Mouse (Mus musculus): ENCODE results near the gene Dnm1. TPM values are rescaled to one million over a fixed set of nuclear protein-coding genes. Genes with fewer than 3 reads are reported as not detected.
"Not testable (repeated sequence)": the region's sequence is repeated elsewhere in the genome, so short reads cannot be mapped to it uniquely, and the experiment has no call there.

Gene Dnm1
- total RNA-seq, 2 experiments from 2014 or later: 9.1 TPM

DNA sequence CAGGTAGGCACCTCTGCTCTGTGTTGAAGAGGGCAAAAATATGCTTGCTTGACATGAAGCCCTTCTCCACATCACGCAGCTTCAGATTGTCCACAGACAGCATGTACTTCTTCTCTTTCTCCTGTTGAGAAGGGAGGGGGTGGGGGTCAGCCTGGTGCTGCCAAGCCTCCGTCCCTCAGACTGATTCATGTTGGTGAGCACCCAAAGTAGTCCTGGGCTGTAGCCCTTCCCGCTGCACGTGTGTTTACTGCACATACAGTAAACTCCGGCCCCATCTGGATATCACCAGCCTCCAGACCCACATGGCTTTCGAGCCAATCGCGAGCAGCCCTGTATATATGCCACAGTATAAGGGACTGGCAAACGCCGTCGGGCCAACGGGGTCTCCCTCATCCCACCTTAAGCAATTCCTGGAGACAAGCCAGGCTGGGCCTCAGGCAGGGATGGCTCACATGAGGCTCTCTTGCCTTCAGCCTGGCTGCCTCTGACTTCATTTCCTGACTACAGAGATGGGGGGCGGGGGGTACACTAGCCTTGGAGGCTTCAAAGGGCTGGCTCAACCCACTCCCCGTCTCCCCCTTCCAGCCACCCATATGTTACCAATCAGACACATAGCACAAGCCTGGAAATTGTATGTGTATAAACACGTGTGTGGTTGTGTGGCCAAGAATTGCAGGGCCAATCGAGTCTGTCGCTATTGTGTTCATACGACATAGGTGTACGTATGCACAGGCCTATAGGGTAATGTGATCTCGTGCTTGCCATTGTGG is 36.1 kb downstream of the Dnm1 start:
- intact Hi-C loops (cut with DNase I): no loop called here
- DNase-seq: no peak

GRCm38 (mm10) chr2:32315751-32316150 is 37.4 kb downstream of the Dnm1 start:
- peak; percentile 50 to 54 for DNase-seq
- intact Hi-C loops (cut with DNase I): no loop called here

- DNase-seq: no peak
- intact Hi-C loops (cut with DNase I): no loop called here
These were observed 38.3 kb downstream of the Dnm1 start for GRCm38 (mm10) chr2:32314831-32315230.

- intact Hi-C loops (cut with DNase I): no loop called here
- DNase-seq: peak; percentile 79 to 84
These were observed 40.7 kb downstream of the Dnm1 start for GRCm38 (mm10) chr2:32312318-32312964.

- intact Hi-C loops (cut with DNase I): no loop called here
- DNase-seq: no peak
These were observed 41.5 kb downstream of the Dnm1 start for GRCm38 (mm10) chr2:32311443-32312317.

DNA sequence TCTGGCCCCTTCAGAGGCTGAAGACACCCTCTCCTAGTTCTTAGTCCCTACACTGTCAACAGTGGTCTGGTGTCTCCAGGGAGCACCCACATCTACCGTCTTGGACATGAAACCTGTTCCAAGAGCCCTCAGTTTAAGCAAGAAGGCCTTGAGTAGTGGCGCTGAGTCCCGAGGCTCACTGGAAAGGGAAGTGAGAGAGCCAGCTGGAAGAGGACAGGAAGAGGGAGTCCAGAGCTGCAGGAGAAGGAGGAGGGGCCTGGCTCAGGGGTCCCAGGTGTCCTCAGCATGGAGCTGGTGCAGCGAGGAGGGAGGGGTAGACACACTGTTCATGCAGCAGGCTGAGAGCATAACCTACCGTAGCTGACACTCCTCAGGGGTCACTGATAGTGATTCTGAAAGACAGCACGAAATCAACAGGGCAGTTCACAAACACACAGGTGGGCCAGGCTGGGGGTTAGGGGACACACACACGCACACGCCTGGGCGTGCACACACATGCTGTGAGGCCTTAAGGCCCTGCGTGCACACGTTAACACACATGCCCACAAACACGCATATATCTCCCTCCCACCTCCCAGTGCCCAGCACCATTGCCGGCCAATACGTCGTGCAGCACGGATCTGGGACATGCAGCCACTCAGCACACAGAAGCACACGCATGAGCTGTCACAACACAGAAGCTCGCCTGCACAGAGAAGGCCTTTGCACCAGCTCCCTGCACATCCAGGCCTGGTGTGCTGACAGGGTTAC is 42.9 kb downstream of the Dnm1 start:
- intact Hi-C loops (cut with DNase I): no loop called here
- no peak for DNase-seq

DNA sequence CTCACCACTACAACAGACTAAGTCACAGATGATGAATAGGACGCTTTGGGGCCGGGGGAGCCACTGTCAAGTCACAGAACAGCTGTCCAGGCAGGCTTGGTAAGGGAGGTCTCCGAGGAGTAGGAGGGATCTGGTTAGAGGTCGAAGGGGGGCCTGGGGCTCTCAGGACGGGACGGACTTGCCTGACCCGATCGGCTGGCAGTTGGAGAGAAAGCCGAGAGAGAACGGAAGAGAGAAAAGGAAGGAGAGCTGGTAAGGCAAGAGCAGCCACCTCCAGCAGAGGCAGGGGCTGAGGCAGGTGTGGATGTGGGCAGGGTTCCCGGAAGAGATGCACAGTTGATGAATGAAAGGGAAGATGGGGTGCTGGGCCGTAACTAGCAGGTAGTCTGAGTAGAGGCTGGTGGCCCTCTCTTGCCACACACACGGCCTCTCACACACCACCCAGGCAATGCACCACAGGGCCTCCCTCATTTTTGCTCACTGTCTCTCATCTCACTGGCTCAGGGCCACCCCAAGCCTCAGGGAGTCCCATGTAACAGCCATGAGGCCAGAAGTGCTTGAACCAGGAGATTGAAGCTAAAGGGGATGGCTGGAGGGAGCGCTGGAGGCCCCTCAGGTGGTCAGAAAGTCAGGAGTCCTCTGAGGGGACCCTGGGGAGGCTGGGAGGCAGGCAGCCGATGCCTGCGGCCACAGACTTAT is 44.1 kb downstream of the Dnm1 start:
- intact Hi-C loops (cut with DNase I): loop anchor here (5.0 to 10.0 kb wide), 2 partner anchors 46 to 83 kb away; partner anchors contain the start of genes Ciz1 and Dnm1
- no peak for DNase-seq

GRCm38 (mm10) chr2:32307941-32308760 is 45.0 kb downstream of the Dnm1 start:
- intact Hi-C loops (cut with DNase I): loop anchor here (5.0 to 10.0 kb wide), 2 partner anchors 47 to 84 kb away; partner anchors contain the start of genes Ciz1 and Dnm1
- DNase-seq: peak; percentile 52 to 70

GRCm38 (mm10) chr2:32307247-32307798 is 45.8 kb downstream of the Dnm1 start:
- intact Hi-C loops (cut with DNase I): loop anchor here (5.0 to 10.0 kb wide), 2 partner anchors 47 to 85 kb away; partner anchors contain the start of genes Ciz1 and Dnm1
- DNase-seq: no peak

GRCm38 (mm10) chr2:32306176-32306575 is 47.0 kb downstream of the Dnm1 start:
- intact Hi-C loops (cut with DNase I): loop anchor here (5.0 to 10.0 kb wide), 2 partner anchors 49 to 86 kb away; partner anchors contain the start of genes Ciz1 and Dnm1
- DNase-seq: no peak

- intact Hi-C loops (cut with DNase I): loop anchor here (5.0 to 10.0 kb wide), 2 partner anchors 49 to 87 kb away; partner anchors contain the start of genes Ciz1 and Dnm1
- DNase-seq: no peak
These were observed 47.5 kb downstream of the Dnm1 start for GRCm38 (mm10) chr2:32305668-32306067.

DNA sequence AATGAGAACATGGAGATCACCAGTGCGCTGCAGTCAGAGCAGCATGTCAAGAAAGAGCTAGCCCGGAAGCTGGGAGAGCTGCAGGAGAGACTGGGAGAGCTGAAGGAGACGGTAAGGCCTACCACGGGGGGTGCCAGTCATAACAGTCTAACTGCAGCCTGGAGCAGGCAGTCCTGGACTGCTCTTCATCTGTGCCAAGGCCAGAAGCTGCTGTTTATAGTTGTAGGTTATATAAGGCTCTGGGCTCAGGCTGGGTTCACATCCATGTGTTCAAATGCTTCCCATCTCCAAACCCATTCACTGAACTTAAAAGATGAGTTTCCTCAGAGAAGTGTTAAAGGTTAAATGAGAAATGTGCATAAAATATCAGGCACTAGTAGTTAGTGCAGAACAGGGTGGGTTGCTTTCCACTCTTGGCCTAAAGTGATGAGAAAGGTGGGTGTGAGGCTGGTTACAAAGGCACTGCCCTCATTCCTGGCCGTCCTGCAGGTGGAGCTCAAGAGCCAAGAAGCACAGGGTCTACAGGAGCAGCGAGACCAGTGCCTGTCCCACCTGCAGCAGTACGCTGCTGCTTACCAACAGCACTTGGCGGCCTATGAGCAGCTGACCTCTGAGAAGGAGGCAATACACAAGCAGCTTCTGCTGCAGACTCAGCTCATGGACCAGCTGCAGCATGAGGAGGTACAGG is 48.8 kb downstream of the Dnm1 start:
- intact Hi-C loops (cut with DNase I): loop anchor here (10.0 kb wide), 1 partner anchor 51 kb away; the partner anchor contains the start of genes Ciz1 and Dnm1
- DNase-seq: peak; percentile 56 to 69

DNA sequence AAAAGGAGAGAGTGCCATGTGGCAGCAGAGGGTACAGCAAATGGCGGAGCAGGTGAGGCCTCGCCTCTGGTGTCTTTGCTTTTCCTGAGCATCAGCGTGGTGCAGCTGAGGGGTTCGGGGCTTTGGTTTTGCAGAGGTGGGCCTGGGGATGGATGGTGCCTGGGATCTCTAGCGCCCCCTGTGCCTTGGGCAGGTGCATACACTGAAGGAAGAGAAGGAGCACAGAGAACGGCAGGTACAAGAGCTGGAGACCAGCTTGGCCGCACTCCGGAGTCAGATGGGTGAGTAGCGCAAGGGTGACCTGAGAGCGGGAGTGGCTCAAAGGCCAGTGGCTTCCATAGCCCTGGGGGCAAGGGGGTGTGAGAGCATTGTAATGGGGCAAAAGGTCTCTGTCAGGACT is 50.2 kb downstream of the Dnm1 start:
- intact Hi-C loops (cut with DNase I): loop anchor here (10.0 kb wide), 1 partner anchor 52 kb away; the partner anchor contains the start of genes Ciz1 and Dnm1

DNA sequence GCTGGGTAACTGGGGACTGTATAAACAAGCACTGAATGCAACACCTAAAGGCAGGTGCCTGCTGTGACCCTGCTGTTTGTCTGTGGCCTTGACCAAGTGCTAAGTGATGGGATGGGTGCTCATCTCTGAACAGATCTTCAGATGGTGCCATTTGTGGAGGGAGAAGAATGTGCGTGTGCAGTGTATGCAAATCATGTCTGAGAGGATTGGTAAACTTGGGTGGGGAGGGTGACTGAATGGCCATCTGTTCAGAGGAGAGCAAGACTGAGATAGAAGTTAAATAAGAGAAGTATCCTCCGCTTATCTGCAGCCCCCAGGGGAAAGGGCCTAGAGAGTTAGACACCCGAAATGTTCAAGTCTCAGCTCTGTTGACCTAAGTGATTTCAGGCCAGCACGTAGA is 53.7 kb downstream of the Dnm1 start:
- no peak for DNase-seq
- intact Hi-C loops (cut with DNase I): no loop called here

More for the DNA sequence above, 50.2 kb downstream of the Dnm1 start:
- no peak for DNase-seq

DNA sequence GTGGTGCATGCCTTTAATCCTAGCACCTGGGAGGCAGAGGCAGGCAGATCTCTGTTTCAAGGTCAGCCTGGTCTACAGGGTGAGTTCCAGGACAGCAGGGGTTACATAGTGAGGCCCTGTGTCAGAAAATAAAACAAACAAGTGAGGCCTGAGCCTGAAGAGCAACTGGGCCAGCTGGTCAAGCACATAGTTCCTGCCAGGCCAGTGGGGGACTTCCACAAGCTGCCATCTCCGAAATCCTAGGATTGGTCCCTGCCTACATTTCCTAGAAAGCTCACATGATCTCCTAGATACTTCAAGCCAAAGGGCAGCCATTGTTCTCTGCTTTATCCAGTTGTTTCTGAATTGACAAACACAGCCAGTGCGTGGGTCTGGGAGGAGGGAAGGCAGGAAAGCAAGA is 57.3 kb downstream of the Dnm1 start:
- intact Hi-C loops (cut with DNase I); DNase-seq: not testable (repeated sequence)

- no peak for DNase-seq
- intact Hi-C loops (cut with DNase I): no loop called here
These were observed 57.9 kb downstream of the Dnm1 start for GRCm38 (mm10) chr2:32295285-32295684.

DNA sequence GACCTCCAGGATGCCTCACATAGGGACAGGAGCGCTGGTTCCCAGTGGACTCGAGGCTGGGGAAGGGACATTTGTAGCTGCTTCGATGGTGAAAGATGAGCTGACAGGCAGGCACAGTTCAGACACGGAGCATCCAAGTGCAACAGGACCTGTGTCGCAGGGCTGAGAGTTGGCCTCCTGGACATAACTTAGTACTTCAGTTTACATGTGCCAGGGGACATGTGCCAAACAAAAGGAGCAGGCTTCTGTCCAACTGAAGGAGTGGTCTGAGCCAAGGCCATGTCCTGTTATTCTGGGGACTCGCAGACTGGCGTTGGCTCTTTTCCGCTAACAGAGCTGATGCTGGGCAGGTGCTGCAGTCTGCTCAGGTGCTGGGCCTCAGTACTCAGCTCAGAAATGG is 58.8 kb downstream of the Dnm1 start:
- intact Hi-C loops (cut with DNase I): no loop called here
- peak; percentile 56 to 79 for DNase-seq

All from heart, postnatal 14 days (tissue).